Mouse (Mus musculus): Measurements from ENCODE around the gene Mfap3l. TPM values are rescaled to one million over a fixed set of nuclear protein-coding genes. Genes with fewer than 3 reads are reported as not detected.

The Mfap3l gene
- polyA plus RNA-seq, 1 experiment from 2014 or later, result 4.5 TPM

GRCm38 (mm10) chr8:60631504-60631934, 1.1 kb upstream of the Mfap3l start:
- H3K9me3 ChIP-seq (replicated peaks), result no peaks in the 10 kb centered on the region
- 0 out of 2 replicates have a peak, but pooled peaks have one; percentile 14 for ATAC-seq (replicated peaks; ENCODE audit: low FRiP score)
- no peak overlapping the region for H3K27ac ChIP-seq
- H3K4me2 ChIP-seq, result peak overlapping the region; percentile 95
- no peak overlapping the region for H3K9ac ChIP-seq
- H3K4me1 ChIP-seq, result peaks cover 18% of the 10 kb centered on the region
- H3K4me3 ChIP-seq (replicated peaks), result peak overlapping the region; percentile 66
- peaks cover 25% of the 10 kb centered on the region for H3K27me3 ChIP-seq
- no peaks in the 10 kb centered on the region for H3K36me3 ChIP-seq
- WGBS, result under 1% methylated on average over 13 of the region's 13 CpGs

GRCm38 (mm10) chr8:60632933-60633655, 467 bp downstream of the Mfap3l start:
- Histone ChIP-seq H3K27me3 (peaks cover 25% of the 10 kb centered on the region), H3K36me3 (no peaks in the 10 kb centered on the region), H3K27ac (peak overlapping the region; percentile 59), H3K9ac (peak overlapping the region; percentile 58), H3K4me2 (peak overlapping the region; percentile 95), H3K4me1 (peaks cover 18% of the 10 kb centered on the region), H3K4me3 (replicated peaks) (peak overlapping the region; percentile 66), H3K9me3 (replicated peaks) (no peaks in the 10 kb centered on the region)
- under 1% methylated on average over 56 of the region's 56 CpGs for WGBS
- ATAC-seq (replicated peaks; ENCODE audit: low FRiP score), result peak; percentile 84

DNA sequence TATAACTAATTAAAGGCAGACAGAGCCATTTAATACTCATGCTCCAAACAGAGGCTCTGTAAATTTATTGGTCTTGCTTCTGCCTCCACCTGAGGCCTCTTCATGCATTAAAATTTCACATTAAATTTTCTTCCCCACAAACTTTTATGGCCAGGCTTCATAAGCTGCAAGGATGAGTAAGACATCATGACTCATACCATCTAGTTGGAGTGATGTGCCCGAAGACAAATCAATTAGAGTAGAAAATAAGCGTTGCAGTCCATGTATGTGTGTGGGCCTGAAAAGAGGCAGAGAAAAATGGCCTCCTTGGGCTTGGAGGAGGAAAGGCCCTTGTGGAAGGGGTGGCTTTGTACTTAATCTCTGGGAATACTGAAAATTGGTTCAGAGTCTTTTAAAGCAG, 2.3 kb downstream of the Mfap3l start:
- H3K4me2 ChIP-seq, result no peak overlapping the region
- H3K4me1 ChIP-seq, result peaks cover 18% of the 10 kb centered on the region
- H3K9ac ChIP-seq, result no peak overlapping the region
- 81% methylated on average over 2 of the region's 2 CpGs for WGBS
- ATAC-seq (replicated peaks; ENCODE audit: low FRiP score), result no peak
- H3K9me3 ChIP-seq (replicated peaks), result no peaks in the 10 kb centered on the region
- H3K36me3 ChIP-seq, result no peaks in the 10 kb centered on the region
- no peak overlapping the region for H3K27ac ChIP-seq
- no peak overlapping the region for H3K4me3 ChIP-seq (replicated peaks)
- H3K27me3 ChIP-seq, result peaks cover 16% of the 10 kb centered on the region

- H3K27ac ChIP-seq, result no peak overlapping the region
- H3K36me3 ChIP-seq, result no peaks in the 10 kb centered on the region
- H3K27me3 ChIP-seq, result peaks cover 6% of the 10 kb centered on the region
- no peaks in the 10 kb centered on the region for H3K9me3 ChIP-seq (replicated peaks)
- H3K9ac ChIP-seq, result no peak overlapping the region
- no peak overlapping the region for H3K4me3 ChIP-seq (replicated peaks)
- peaks cover 17% of the 10 kb centered on the region for H3K4me1 ChIP-seq
- no peak for ATAC-seq (replicated peaks; ENCODE audit: low FRiP score)
- no peak overlapping the region for H3K4me2 ChIP-seq
Measured at GRCm38 (mm10) chr8:60635846-60636245, 3.2 kb downstream of the Mfap3l start.

GRCm38 (mm10) chr8:60640046-60640445, 7.4 kb downstream of the Mfap3l start:
- H3K27ac ChIP-seq, result no peak overlapping the region
- no peaks in the 10 kb centered on the region for H3K27me3 ChIP-seq

DNA sequence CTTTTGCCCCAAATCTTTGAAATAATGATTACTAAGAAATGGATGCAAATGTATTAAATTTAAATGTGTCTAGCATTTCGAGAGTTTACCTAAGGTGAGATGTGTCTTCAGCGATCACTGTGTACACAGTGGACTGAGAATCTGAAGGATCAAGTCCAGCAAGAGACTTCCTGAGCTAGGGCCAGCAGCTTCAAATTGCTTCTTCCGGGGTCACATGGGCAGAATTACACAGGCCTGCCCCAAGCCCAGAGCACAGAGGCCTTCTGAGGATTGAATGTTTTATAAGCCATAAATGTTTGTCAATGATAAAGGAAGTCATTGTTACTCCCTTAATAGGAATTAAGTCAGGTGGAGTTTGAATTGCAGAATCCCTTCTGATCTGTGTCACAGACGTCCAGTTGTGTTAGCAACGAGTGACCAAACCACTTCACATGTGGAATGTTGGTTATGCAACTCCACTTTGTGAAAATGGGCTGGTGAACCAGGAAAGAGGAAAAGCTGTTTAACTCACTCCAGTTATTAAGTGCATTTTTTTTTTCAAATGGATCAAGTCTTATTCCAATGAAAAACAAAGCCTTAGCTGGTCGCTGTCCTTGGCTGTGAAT, 10.9 kb downstream of the Mfap3l start:
- no peaks in the 10 kb centered on the region for H3K9me3 ChIP-seq (replicated peaks)
- 75% methylated on average over 6 of the region's 6 CpGs for WGBS
- 0 out of 2 replicates have a peak, but pooled peaks cover 6% of the 10 kb centered on the region for H3K36me3 ChIP-seq
- H3K4me3 ChIP-seq (replicated peaks), result no peak overlapping the region
- no peak overlapping the region for H3K4me2 ChIP-seq
- no peak overlapping the region for H3K27ac ChIP-seq
- no peaks in the 10 kb centered on the region for H3K4me1 ChIP-seq
- ATAC-seq (replicated peaks; ENCODE audit: low FRiP score), result no peak
- H3K27me3 ChIP-seq, result no peaks in the 10 kb centered on the region
- H3K9ac ChIP-seq, result no peak overlapping the region

More at GRCm38 (mm10) chr8:60640046-60640445, 7.4 kb downstream of the Mfap3l start:
- no peaks in the 10 kb centered on the region for H3K4me1 ChIP-seq
- no peak for ATAC-seq (replicated peaks; ENCODE audit: low FRiP score)
- no peak overlapping the region for H3K4me3 ChIP-seq (replicated peaks)
- H3K9ac ChIP-seq, result no peak overlapping the region
- no peaks in the 10 kb centered on the region for H3K9me3 ChIP-seq (replicated peaks)
- no peak overlapping the region for H3K4me2 ChIP-seq
- 0 out of 2 replicates have a peak, but pooled peaks cover 6% of the 10 kb centered on the region for H3K36me3 ChIP-seq
- WGBS, result 88% methylated on average over 17 of the region's 17 CpGs

- H3K9me3 ChIP-seq (replicated peaks), result no peaks in the 10 kb centered on the region
- no peak overlapping the region for H3K27ac ChIP-seq
- H3K9ac ChIP-seq, result no peak overlapping the region
- H3K36me3 ChIP-seq, result 0 out of 2 replicates have a peak, but pooled peaks cover 6% of the 10 kb centered on the region
- H3K4me3 ChIP-seq (replicated peaks), result no peak overlapping the region
- WGBS, result 71% methylated on average over 4 of the region's 4 CpGs
- H3K4me1 ChIP-seq, result no peaks in the 10 kb centered on the region
- ATAC-seq (replicated peaks; ENCODE audit: low FRiP score), result no peak
- no peak overlapping the region for H3K4me2 ChIP-seq
- no peaks in the 10 kb centered on the region for H3K27me3 ChIP-seq
Measured at GRCm38 (mm10) chr8:60645164-60645563, 12.5 kb downstream of the Mfap3l start.

DNA sequence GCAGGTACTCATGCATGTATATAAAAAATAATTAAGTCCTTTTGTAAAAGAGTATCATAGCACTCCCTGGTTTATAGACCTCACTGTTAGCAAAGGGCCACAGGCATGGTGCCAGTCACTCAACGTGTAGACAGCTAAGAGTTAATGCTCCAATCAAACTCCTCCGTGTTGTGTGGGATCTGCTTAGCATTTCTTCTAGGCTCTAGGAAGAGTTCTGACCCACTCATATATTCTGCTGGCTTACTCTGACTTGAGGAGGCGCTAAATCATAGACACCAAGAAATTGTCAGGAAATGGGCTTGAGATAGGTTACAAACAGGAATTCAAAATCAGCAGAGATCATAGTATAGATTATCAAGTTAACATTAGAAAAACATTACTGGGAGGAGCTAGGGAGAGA, 13.3 kb downstream of the Mfap3l start:
- Histone ChIP-seq H3K4me3 (replicated peaks) (no peak overlapping the region), H3K27me3 (no peaks in the 10 kb centered on the region), H3K36me3 (0 out of 2 replicates have a peak, but pooled peaks cover 6% of the 10 kb centered on the region), H3K9ac (no peak overlapping the region), H3K4me1 (no peaks in the 10 kb centered on the region), H3K4me2 (no peak overlapping the region), H3K9me3 (replicated peaks) (no peaks in the 10 kb centered on the region), H3K27ac (peak overlapping the region; percentile 18; the same call in 1 of the 2 replicates)
- no peak for ATAC-seq (replicated peaks; ENCODE audit: low FRiP score)
- 70% methylated on average over 3 of the region's 3 CpGs for WGBS

GRCm38 (mm10) chr8:60647291-60647690, 14.7 kb downstream of the Mfap3l start:
- no peak for ATAC-seq (replicated peaks; ENCODE audit: low FRiP score)
- 0 out of 2 replicates have a peak, but pooled peaks cover 6% of the 10 kb centered on the region for H3K36me3 ChIP-seq
- H3K9ac ChIP-seq, result no peak overlapping the region
- no peak overlapping the region for H3K4me2 ChIP-seq
- no peak overlapping the region for H3K4me3 ChIP-seq (replicated peaks)
- H3K27ac ChIP-seq, result no peak overlapping the region
- no peaks in the 10 kb centered on the region for H3K27me3 ChIP-seq
- 98% methylated on average over 3 of the region's 3 CpGs for WGBS
- no peaks in the 10 kb centered on the region for H3K4me1 ChIP-seq
- H3K9me3 ChIP-seq (replicated peaks), result no peaks in the 10 kb centered on the region

- H3K4me3 ChIP-seq (replicated peaks), result no peak overlapping the region
- H3K27ac ChIP-seq, result no peak overlapping the region
- ATAC-seq (replicated peaks; ENCODE audit: low FRiP score), result peak; percentile 40; the same call in 1 of the 2 replicates
- H3K9me3 ChIP-seq (replicated peaks), result no peaks in the 10 kb centered on the region
- no peak overlapping the region for H3K9ac ChIP-seq
- H3K36me3 ChIP-seq, result no peaks in the 10 kb centered on the region
- H3K27me3 ChIP-seq, result no peaks in the 10 kb centered on the region
- 53% methylated on average over 1 of the region's 1 CpGs for WGBS
- no peaks in the 10 kb centered on the region for H3K4me1 ChIP-seq
- no peak overlapping the region for H3K4me2 ChIP-seq
Measured at GRCm38 (mm10) chr8:60649081-60649480, 16.5 kb downstream of the Mfap3l start.

DNA sequence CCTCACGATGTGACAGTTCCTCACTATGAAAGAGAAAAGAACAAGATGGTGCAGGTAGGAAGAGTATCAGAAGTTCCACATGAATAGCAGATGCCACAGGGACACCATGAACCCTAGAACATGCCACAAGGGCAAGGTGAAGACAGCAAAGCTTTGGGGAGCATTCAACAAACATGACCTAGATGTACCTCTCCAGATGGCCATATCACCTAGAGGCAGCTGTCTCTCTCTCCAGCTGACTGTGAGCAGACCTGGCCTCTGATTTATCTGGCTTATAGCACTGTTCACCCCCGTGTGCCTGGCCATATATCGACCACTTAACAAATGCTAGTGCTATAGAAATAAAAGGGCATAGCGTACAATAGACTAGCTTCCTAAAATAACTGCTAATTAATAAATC, 17.5 kb downstream of the Mfap3l start:
- no peak overlapping the region for H3K27ac ChIP-seq
- no peak for ATAC-seq (replicated peaks; ENCODE audit: low FRiP score)
- WGBS, result 66% methylated on average over 4 of the region's 4 CpGs
- no peak overlapping the region for H3K4me2 ChIP-seq
- no peak overlapping the region for H3K4me3 ChIP-seq (replicated peaks)
- no peaks in the 10 kb centered on the region for H3K36me3 ChIP-seq
- H3K9ac ChIP-seq, result no peak overlapping the region
- H3K4me1 ChIP-seq, result no peaks in the 10 kb centered on the region
- no peaks in the 10 kb centered on the region for H3K27me3 ChIP-seq
- H3K9me3 ChIP-seq (replicated peaks), result no peaks in the 10 kb centered on the region

- H3K9me3 ChIP-seq (replicated peaks), result no peaks in the 10 kb centered on the region
- ATAC-seq (replicated peaks; ENCODE audit: low FRiP score), result no peak; the same call in 1 of the 2 replicates
Measured at GRCm38 (mm10) chr8:60657425-60658113, 24.9 kb downstream of the Mfap3l start.

More at GRCm38 (mm10) chr8:60657425-60658113, 24.9 kb downstream of the Mfap3l start:
- no peak overlapping the region for H3K9ac ChIP-seq
- 61% methylated on average over 6 of the region's 6 CpGs for WGBS
- H3K27ac ChIP-seq, result no peak overlapping the region
- 0 out of 2 replicates have a peak, but pooled peaks cover 4% of the 10 kb centered on the region for H3K36me3 ChIP-seq
- no peaks in the 10 kb centered on the region for H3K27me3 ChIP-seq
- H3K4me3 ChIP-seq (replicated peaks), result no peak overlapping the region
- H3K4me2 ChIP-seq, result no peak overlapping the region
- H3K4me1 ChIP-seq, result peaks cover 14% of the 10 kb centered on the region; the same call in 1 of the 2 replicates
